Mouse (Mus musculus): ENCODE measurements at regions not wholly inside any gene's neighbourhood (a gene's known extent, or its start where the extent isn't known, plus 50 kb on each side); places are given as distances from the start of the nearest gene placed in this dataset.

- peak; percentile 9 for DNase-seq (ENCODE audit: low spot score)
Observed at GRCm38 (mm10) chr11:91648091-91648490, 70.7 kb upstream of the Kif2b start.
